Mouse (Mus musculus): ENCODE data around the gene Rfesd. TPM values are rescaled to one million over a fixed set of nuclear protein-coding genes. Genes with fewer than 3 reads are reported as not detected.

Rfesd gene
- total RNA-seq, 2 experiments from 2014 or later = 18.7 to 19.3 TPM

GRCm38 (mm10) chr13:75976218-75976617 lies 42.3 kb downstream of the Rfesd start:
- DNase-seq (ENCODE audit: extremely low spot score in 1 of 2, low spot score in 2 of 2) = no peak
- TF ChIP-seq CTCF (IDR thresholded peaks at IDR 0.05) = no peak
- Histone ChIP-seq H3K27ac (no peak overlapping the region), H3K4me3 (no peak overlapping the region)
- intact Hi-C loops (cut with DNase I) = no loop called here

- intact Hi-C loops (cut with DNase I) = no loop called here
- TF ChIP-seq CTCF (IDR thresholded peaks at IDR 0.05) = no peak
- no peak for DNase-seq (ENCODE audit: extremely low spot score in 1 of 2, low spot score in 2 of 2)
- no peak overlapping the region for H3K27ac ChIP-seq
- H3K4me3 ChIP-seq = no peak overlapping the region
Measured at GRCm38 (mm10) chr13:75975629-75976028, 42.9 kb downstream of the Rfesd start.

- DNase-seq (ENCODE audit: extremely low spot score in 1 of 2, low spot score in 2 of 2) = no peak
- H3K4me3 ChIP-seq = no peak overlapping the region
- intact Hi-C loops (cut with DNase I) = no loop called here
- TF ChIP-seq CTCF (IDR thresholded peaks at IDR 0.05) = no peak
- no peak overlapping the region for H3K27ac ChIP-seq
Measured at GRCm38 (mm10) chr13:75974481-75974880, 44.0 kb downstream of the Rfesd start.

GRCm38 (mm10) chr13:75966850-75967249 lies 51.7 kb downstream of the Rfesd start, which contains the start of gene Spata9:
Gene Spata9, plus strand, starts transcription at chr13:75967150.
- no peak for TF ChIP-seq CTCF (IDR thresholded peaks at IDR 0.05)
- DNase-seq (ENCODE audit: extremely low spot score in 1 of 2, low spot score in 2 of 2) = no peak
- H3K4me3 ChIP-seq = no peak within 1 kb of the TSS
- intact Hi-C loops (cut with DNase I) = no loop called here
- no peak within 1 kb of the TSS for H3K27ac ChIP-seq

GRCm38 (mm10) chr13:75955357-75955992 lies 63.0 kb downstream of the Rfesd start:
- no peak for TF ChIP-seq CTCF (IDR thresholded peaks at IDR 0.05)
- H3K27ac ChIP-seq = no peak overlapping the region
- no peak overlapping the region for H3K4me3 ChIP-seq
- intact Hi-C loops (cut with DNase I) = no loop called here
- DNase-seq (ENCODE audit: extremely low spot score in 1 of 2, low spot score in 2 of 2) = no peak

Other genes starting within 250 kb of the Rfesd start
- 10 to 100 TPM; 46.8 to 48.4 TPM for gene Glrx, start 178.9 kb downstream of the Rfesd start, total RNA-seq (2021)
- 10 to 100 TPM; 13.6 to 15.3 TPM for gene Rhobtb3, start 74.8 kb downstream of the Rfesd start, total RNA-seq (2021)
- not detected for gene Spata9, start 51.6 kb downstream of the Rfesd start, total RNA-seq (2021)
- 1 to 10 TPM; 3.4 to 4.2 TPM for gene Gpr150, start 38.3 kb upstream of the Rfesd start, total RNA-seq (2021)
- gene Arsk, start 79.9 kb upstream of the Rfesd start, total RNA-seq (2021) = 1 to 10 TPM; 4.3 to 6.6 TPM
- gene Ttc37, start 80.0 kb upstream of the Rfesd start, total RNA-seq (2021) = 10 to 100 TPM; 18.6 to 19.6 TPM

Measured in left cerebral cortex, adult 2 months (tissue).